Mouse (Mus musculus) monocyte, adult 5-6 weeks (primary cell): ENCODE measurements around the gene Qrsl1. TPM values are rescaled to one million over a fixed set of nuclear protein-coding genes. Genes with fewer than 3 reads are reported as not detected.

Source experiments
- total RNA-seq: library from RNA; stranded (forward); fragments of 200-1000, 200-491, 200-594 nt; gene quantifications from 3 replicates; pipeline ENCODE4 v1.2.3, GENCODE M21; 2017

The Qrsl1 gene
- total RNA-seq, 1 experiment from 2014 or later = 6.5 TPM

Other genes starting within 250 kb of the Qrsl1 start
- 10.5 to 16.7 TPM (median 11.8 TPM) in 3 replicates for gene Rtn4ip1, start 62 bp upstream of the Qrsl1 start, total RNA-seq
- 43.2 to 65.9 TPM (median 45.7 TPM) in 3 replicates for gene Crybg1, start 247.1 kb upstream of the Qrsl1 start, total RNA-seq